Mouse (Mus musculus) cerebral cortex, adult 2 months (tissue): Measurements from ENCODE around the gene Psmd1.

Experiments used
- WGBS: fragments of 180-500 bp; shearing (Covaris S2); methylation state at CpG from one replicate; pipeline ENCODE4 v1.1.7; 2018; 5-methylcytosine and 5-hydroxymethylcytosine counted together

The Psmd1 gene

GRCm38 (mm10) chr1:86058856-86059769 lies 5.1 kb upstream of the Psmd1 start:
- 12% methylated on average over 21 of the region's 21 CpGs for WGBS

- WGBS = 78% methylated on average over 6 of the region's 6 CpGs
These were observed 1.7 kb upstream of the Psmd1 start for GRCm38 (mm10) chr1:86062523-86062922.

- WGBS = 75% methylated on average over 2 of the region's 2 CpGs
These were observed 12.4 kb downstream of the Psmd1 start for GRCm38 (mm10) chr1:86076565-86076964.

GRCm38 (mm10) chr1:86094413-86094812 lies 30.2 kb downstream of the Psmd1 start:
- 76% methylated on average over 7 of the region's 7 CpGs for WGBS

DNA sequence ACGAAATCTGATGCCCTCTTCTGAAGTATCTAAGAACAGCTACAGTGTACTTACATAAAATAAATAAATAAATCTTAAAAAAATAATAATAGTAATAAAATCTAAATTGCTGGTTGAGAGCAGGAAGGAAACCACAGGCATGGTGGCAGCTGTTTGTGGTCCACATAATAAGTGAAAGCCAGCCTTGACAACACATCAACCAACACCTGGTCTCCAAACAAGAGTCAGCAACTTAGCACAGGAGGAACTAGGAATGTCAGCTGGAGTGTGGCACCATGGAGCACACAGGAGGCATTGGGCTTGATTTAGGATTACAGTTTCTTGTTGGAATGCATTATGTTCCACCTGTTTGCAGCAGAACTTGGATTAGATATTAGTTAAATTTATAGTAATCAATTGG lies 40.9 kb downstream of the Psmd1 start:
- WGBS = 100% methylated on average over 1 of the region's 1 CpGs

DNA sequence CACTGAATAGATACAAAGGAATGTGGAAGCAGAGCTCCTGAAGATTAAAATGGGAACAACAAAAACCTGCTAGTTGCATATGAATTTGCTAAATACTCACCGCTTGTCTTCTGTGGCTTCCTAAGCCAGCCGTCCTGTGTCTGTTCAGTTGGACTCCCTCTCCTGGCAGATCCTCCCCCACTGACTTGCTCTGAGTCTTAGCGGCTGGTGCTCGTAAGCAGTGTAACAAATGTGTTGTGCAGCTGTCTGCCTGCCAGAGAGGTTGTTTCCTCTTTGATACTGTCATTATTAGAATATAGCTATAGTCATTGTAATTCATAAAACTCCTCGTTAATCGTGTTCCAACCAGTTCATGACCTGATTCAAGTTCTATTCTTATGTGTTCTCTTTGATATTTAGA lies 47.6 kb downstream of the Psmd1 start, which contains the start of gene Htr2b:
TSS of gene Htr2b (minus strand) at position 192 of the 400 bp plus-strand sequence.
- WGBS = 16% methylated on average over 6 of the region's 6 CpGs

DNA sequence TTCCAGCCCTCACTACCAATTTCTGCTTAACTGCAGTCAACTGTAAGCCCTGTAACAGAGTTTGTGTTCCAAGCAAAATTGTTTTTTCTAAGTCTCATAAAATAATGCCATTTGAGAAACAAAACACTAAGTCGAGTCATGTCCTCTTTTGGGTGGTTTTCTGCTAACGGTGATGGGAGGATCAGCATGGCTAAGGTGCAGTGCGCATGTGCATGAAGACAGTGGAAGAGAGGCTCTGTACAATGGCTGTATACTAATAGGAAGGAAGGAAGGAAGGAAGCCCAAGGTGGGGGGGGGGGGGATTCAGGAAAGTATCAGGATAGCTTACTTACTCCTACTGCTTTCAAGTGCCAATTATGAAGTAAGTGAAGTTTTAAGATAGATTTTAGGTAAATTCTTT lies 50.0 kb downstream of the Psmd1 start:
- WGBS = 66% methylated on average over 3 of the region's 3 CpGs

DNA sequence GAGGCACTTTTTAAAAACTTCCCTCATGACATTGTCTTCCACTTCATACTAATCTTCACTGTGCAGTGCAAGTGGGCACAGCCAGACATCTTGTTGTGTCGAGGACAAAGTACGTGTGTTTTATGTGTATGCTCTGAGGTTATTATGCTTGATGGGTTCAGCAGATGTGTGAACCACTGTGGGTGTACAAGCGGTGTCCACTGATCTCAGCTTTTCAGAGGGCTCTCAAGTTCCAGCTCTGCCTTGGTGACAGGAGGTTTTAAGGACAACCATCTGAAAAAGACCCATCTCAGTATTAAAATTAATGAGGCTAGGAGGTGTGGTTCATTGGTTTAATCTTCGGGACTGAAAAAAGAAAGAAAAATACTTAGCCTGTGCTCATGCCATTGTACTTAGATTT lies 55.4 kb downstream of the Psmd1 start:
- 90% methylated on average over 4 of the region's 4 CpGs for WGBS

DNA sequence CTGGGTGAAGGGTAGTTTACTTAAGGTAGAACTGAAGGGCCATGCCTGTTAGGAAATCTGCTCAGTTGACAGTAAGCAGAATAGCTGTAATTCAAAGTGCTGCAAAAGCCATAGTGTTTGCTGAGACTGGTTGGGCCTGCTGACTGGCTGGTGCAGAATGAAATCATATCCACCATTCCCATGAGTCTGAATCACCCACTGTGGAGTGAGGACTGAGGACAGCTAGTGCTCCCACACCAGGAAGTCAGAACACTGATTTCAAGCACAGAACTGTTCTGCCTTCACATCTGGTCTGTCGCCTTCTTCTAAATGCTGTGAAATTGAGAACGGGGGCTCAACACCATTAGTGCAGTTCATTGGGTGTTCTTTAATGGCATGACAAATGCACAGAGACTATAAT lies 61.8 kb downstream of the Psmd1 start:
- 69% methylated on average over 2 of the region's 2 CpGs for WGBS

- whole genome bisulfite sequencing = 96% methylated on average over 4 of the region's 4 CpGs
These were observed 69.2 kb downstream of the Psmd1 start, which contains the start of gene Gm21972 for GRCm38 (mm10) chr1:86133337-86133736. Gene Gm21972 (plus strand): TSS chr1:86133637.

GRCm38 (mm10) chr1:86135315-86135714 lies 71.1 kb downstream of the Psmd1 start:
- 81% methylated on average over 6 of the region's 6 CpGs for WGBS

DNA sequence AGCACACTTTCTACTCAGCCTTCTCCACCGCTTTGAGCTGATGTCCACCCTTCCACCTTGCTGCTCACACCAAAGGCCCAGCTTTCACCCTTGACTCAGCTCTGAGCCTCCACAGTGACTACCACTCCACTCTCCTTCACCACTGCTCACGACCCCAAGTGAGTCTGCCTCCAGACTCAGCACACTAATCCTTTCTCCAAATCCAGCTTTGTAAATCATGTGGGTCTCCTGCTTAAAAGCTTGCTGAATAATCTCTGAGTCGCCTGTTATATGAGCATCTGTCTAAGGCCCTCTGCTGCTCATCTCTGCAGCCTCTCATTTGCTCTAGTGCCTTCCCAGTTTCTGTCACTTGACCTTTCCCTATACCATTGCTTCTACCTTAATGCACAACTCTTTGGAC lies 76.9 kb downstream of the Psmd1 start:
- WGBS = 81% methylated on average over 3 of the region's 3 CpGs

DNA sequence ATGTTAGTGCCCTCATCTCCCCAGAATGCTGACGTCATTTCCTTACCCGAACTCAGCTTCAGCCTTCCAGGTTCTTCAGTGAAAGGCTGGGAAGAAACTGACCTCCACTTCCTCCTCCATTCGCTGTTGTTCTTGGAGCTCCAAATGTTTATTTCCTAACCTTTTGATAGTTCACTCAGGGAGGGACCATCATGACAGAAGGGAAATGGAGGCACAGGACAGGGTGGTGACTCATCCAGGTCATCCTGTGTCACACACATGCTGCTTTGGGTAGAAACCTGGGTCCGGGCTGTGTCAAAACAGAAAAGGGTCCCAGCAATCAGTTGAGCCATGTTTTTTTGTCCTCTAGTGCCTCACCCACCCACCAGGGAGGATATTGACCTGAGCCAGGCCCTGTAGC lies 79.0 kb downstream of the Psmd1 start:
- 74% methylated on average over 4 of the region's 4 CpGs for WGBS

GRCm38 (mm10) chr1:86144001-86144944 lies 80.1 kb downstream of the Psmd1 start:
- 65% methylated on average over 21 of the region's 21 CpGs for WGBS

GRCm38 (mm10) chr1:86146293-86146692 lies 82.1 kb downstream of the Psmd1 start:
- WGBS = 75% methylated on average over 5 of the region's 5 CpGs

DNA sequence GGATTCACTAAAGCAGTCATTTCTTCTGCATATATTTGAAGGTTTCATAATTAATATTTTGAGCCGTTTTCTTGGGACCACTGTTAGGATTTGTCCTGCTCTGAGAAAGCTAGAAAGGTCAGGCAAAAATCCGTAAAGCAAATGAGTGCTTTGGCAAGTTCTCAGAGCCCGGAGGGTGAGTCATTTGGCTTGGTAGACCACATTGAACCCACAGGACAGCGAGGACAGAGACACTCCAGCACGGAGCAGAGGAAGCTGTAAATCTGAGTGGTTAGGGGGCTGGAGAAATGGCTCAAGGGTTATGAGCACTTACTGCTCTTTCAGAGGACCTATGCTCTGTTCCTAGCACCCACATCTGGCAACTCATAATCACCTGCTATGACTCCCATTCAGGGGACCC lies 83.4 kb downstream of the Psmd1 start:
- 66% methylated on average over 5 of the region's 5 CpGs for WGBS

- WGBS = 59% methylated on average over 9 of the region's 9 CpGs
These were observed 84.0 kb downstream of the Psmd1 start for GRCm38 (mm10) chr1:86148161-86148560.

DNA sequence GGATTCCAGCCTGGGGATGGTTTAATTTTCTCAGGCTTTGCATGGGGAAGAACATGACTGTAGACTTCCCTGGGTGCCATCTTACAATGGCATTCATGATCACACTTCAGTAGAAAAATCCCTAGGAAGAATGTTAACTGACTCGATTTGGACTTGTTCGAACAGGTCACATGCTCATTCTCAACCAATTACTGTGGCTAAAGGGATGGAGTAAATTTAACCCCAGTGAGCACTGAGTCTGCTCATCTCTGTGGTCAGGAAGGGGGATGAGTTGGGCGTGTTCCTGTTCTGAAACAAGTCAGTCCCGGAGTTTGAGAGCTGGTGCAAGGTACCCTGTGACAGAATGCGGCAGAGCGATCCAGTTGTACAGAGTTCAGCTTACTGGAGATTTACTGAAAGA lies 86.7 kb downstream of the Psmd1 start:
- WGBS = 77% methylated on average over 6 of the region's 6 CpGs

DNA sequence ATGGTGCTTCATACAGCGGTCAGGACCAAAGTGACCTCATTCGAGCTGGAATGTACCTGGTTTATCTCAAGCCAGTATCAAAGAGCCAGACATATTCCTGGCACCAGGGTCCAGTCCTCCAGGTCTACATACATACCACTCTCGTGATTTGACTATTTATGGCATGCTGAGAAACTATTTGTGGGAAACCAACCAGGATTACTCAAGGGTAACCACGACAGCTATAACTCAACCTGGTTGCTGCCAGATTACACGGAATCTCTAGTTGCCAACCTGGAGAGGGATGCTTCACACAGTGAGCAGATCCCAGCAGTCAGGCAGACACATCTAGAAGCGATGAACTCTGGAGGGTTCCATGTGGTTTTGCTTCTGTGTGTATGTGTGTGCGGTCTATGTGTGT lies 87.2 kb downstream of the Psmd1 start:
- WGBS = 83% methylated on average over 7 of the region's 7 CpGs

- WGBS = 88% methylated on average over 1 of the region's 1 CpGs
These were observed 88.4 kb downstream of the Psmd1 start for GRCm38 (mm10) chr1:86152618-86153017.

DNA sequence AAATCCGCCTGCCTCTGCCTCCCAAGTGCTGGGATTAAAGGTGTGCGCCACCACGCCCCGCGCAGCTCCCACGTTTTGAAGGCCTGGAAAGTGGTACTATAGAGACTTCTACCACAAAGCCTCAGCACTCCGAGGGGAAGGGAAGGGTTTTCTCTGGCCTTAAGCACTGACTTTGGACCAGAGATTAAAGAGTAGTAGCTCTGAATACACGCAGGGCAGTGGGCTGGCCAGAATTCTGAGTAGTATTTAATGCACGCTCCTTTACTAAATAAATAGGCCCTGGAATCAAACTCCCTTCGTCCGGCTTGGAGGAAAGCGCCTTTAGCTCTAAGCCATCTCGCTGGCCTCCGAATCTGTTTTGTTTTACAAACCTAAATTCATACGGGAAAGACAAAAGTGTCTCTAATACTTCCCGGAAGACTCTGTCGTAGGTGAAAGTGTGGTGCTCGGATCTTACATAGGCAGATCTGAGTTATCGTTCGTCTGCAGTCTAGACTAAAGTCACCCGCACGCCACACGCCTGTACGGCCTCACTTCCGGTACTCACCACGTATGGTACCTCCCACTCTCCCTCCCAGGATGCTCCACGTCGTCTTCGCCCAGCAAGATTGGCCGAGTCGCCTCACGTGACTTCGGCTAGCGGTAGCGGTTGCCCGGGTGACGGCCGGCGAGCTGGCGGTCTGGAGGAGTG lies 90.1 kb downstream of the Psmd1 start, which contains the start of gene Armc9:
TSS of gene Armc9 (plus strand) at position 648 of the 691 bp plus-strand sequence.
- WGBS = 3% methylated on average over 40 of the region's 40 CpGs

DNA sequence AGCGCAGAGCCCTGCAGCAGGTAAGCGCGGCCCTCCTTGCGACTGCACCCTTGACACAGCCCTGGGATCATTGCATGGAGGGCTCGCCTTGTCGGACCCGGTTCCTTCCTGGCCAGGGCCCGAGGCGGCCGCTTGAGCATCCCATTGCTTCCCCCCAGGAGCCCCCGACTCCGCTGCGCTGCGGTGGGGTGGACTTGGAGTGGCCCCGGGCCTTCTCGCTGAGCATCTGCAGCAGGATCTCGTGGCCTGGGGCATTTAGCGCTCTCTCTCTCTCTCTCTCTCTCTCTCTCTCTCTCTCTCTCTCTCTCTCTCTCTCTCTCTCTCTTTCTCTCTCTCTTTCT lies 90.6 kb downstream of the Psmd1 start:
- under 1% methylated on average over 18 of the region's 18 CpGs for WGBS
